Mouse (Mus musculus) cerebellum, adult 2 months (tissue): ENCODE data around the gene Ms4a6b.

Experiments
- CTCF ChIP-seq: fragments of 200-500 bp; IDR thresholded peaks from 2 replicates; pipeline ENCODE4 v1.5.1; 2011; ENCODE audit warnings: low read depth, mild to moderate bottlenecking, control low read depth, low read length, moderate library complexity, borderline replicate concordance; ENCODE audit not compliant: insufficient read depth
- POLR2A ChIP-seq: fragments of 200-500 bp; IDR thresholded peaks from 2 replicates; pipeline ENCODE4 v1.6.1; 2011; ENCODE audit warnings: low read length, control low read depth, borderline replicate concordance; ENCODE audit not compliant: insufficient read depth

DNA sequence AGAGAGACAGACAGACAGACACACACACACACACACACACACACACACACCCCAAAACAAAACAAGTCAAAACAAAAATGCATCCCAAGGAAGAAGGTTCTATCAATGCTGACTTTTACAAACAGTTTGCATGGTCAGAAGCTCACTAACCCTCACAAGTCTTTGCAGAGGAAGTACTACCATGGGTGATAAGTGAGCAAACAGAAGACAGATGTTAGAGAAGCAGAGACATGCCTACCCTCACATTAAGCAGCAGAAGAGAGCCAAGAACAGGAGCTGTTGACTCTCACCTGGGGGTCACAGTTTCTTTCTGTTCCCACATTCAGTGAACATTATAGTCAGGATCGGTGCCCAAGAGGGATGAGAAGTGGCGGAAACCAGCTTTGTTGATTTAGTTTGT lies 36.6 kb upstream of the Ms4a6b start:
- TF ChIP-seq POLR2A (no peak), CTCF (no peak)
